Mouse (Mus musculus): ENCODE results near the gene Tmem184b. TPM values are rescaled to one million over a fixed set of nuclear protein-coding genes. Genes with fewer than 3 reads are reported as not detected.

The Tmem184b gene
- total RNA-seq, 2 experiments from 2014 or later, result 67.6 to 73.5 TPM

DNA sequence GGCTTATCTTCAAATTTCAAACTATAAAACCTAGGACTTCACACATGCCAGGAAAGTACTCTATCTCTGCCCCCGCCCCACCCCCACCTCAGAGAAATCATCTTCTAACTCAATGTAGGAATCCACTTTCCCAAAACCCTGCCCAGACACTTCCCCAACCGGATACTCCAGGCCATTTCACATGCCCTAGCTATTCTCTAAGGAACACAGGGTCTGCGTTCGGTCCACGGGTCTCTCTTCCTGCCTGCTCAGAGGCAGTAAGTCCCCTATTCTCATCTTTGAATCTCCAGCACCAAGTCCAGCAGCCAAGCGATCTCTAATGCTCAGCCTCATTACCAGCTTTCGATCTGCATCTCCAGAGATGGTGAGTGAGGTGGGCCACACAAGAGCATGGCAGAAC is 23.7 kb downstream of the Tmem184b start:
- DNase-seq (ENCODE audit: low spot score in 2 of 2), result no peak
- intact Hi-C loops (cut with DNase I), result loop anchor here (5.0 kb wide), 1 partner anchor 88 kb away; no protein-coding TSS in a partner anchor

- DNase-seq (ENCODE audit: low spot score in 2 of 2), result no peak
- intact Hi-C loops (cut with DNase I), result no loop called here
Observed at GRCm38 (mm10) chr15:79378608-79379007, 24.8 kb downstream of the Tmem184b start.

GRCm38 (mm10) chr15:79377681-79378080 is 25.7 kb downstream of the Tmem184b start:
- intact Hi-C loops (cut with DNase I), result no loop called here
- no peak for DNase-seq (ENCODE audit: low spot score in 2 of 2)

GRCm38 (mm10) chr15:79374760-79375159 is 28.6 kb downstream of the Tmem184b start:
- DNase-seq (ENCODE audit: low spot score in 2 of 2), result no peak
- intact Hi-C loops (cut with DNase I), result no loop called here

DNA sequence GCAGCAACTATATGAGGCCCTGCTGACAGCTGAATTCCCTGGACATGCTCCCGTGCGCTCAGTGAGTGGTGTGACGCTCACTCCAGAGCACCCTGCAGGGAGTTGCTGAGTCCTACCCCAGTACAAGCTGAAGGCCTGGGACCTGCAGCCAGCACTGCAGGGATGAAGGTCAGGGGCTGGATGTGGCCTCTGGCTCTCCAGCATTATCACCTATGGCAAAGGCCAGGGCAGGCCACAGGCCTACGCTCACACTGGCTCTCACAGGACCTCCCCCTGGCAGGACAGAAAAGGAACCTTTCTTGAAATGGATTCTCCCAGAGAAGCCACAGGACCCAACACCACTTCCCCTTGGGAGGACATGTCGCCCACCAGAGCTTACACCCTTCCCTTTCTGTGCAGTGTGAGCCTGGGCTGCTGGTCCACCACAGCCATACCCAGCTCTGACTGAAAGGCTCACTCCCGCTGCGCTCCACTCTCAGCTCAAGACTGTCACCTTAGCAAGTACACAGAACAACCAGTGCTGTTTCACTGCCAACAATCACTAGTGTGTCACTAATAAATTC is 33.0 kb downstream of the Tmem184b start:
- intact Hi-C loops (cut with DNase I), result no loop called here
- DNase-seq (ENCODE audit: low spot score in 2 of 2), result no peak

GRCm38 (mm10) chr15:79369452-79370280 is 33.7 kb downstream of the Tmem184b start:
- DNase-seq (ENCODE audit: low spot score in 2 of 2), result no peak
- intact Hi-C loops (cut with DNase I), result no loop called here

- intact Hi-C loops (cut with DNase I), result no loop called here
Observed at GRCm38 (mm10) chr15:79368861-79369440, 34.4 kb downstream of the Tmem184b start.

DNA sequence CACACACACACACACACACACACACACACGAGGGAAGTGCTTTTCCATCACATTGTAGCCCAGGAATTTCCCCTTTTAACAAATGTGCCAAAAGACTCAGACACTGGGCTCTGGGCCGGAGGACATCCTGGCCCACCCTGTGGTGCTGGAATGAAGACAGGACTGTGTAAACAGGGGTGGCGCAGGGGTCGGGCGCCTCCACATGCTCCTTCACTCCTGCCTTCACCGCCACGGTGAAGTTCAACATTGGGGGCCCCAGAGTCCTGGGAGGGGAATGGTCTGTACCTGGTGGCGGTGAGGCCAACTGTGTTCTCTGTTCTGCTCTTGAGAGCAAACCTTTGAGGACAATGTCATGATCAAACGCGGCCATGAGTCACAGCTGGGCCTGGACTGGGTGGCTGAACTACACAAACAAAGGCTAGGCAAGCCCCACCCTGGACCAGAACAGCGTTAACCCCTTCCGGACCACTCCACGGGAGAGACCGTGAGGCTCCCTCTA is 35.0 kb downstream of the Tmem184b start:
- DNase-seq (ENCODE audit: low spot score in 2 of 2), result no peak
- intact Hi-C loops (cut with DNase I), result no loop called here

More at GRCm38 (mm10) chr15:79368861-79369440, 34.4 kb downstream of the Tmem184b start:
- DNase-seq (ENCODE audit: low spot score in 2 of 2), result no peak

DNA sequence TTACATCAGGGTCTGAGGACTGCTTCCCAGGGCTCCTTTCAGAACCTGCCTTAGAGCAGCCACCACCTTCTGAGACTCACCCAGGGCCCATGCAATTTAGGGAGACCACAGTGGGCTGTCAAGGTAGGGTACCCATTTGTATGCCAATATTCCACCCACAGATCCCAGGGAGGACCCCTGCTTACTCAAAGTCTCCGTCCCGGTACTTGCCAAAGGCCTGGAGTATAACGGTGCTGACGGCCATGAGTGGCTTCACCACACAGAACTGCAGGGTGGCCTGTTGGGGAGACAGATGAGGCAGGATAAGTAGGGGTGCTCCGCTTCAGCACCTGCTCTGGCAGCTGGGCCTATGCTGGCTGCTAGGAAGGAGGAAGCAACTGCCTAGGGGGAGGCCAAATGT is 37.0 kb downstream of the Tmem184b start:
- intact Hi-C loops (cut with DNase I), result no loop called here
- DNase-seq (ENCODE audit: low spot score in 2 of 2), result no peak

DNA sequence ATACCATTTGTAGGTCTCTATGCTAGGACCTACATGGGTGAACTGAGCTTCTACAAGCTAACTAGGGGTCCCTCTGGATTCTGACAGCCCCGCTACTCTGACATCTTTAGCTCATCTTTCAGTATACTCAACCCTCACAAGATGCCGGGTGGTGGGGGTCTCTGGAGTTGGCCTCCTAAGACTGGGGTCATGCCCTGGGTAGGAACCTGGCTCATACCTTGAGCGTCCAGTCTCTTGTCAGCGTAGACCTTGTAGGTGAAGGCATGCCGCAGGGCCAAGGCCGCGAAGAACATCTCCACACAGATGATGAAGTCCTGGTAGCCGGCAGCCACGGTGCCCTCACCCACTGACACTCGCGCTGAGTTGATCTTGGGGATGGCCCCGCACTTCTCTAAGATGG is 38.3 kb downstream of the Tmem184b start:
- intact Hi-C loops (cut with DNase I), result no loop called here
- DNase-seq (ENCODE audit: low spot score in 2 of 2), result no peak

GRCm38 (mm10) chr15:79364120-79364519 is 39.2 kb downstream of the Tmem184b start:
- intact Hi-C loops (cut with DNase I), result no loop called here
- no peak for DNase-seq (ENCODE audit: low spot score in 2 of 2)

- no peak for DNase-seq (ENCODE audit: low spot score in 2 of 2)
- intact Hi-C loops (cut with DNase I), result no loop called here
Observed at GRCm38 (mm10) chr15:79361023-79361422, 42.3 kb downstream of the Tmem184b start.

GRCm38 (mm10) chr15:79360371-79360770 is 43.0 kb downstream of the Tmem184b start:
- no peak for DNase-seq (ENCODE audit: low spot score in 2 of 2)
- intact Hi-C loops (cut with DNase I), result no loop called here

DNA sequence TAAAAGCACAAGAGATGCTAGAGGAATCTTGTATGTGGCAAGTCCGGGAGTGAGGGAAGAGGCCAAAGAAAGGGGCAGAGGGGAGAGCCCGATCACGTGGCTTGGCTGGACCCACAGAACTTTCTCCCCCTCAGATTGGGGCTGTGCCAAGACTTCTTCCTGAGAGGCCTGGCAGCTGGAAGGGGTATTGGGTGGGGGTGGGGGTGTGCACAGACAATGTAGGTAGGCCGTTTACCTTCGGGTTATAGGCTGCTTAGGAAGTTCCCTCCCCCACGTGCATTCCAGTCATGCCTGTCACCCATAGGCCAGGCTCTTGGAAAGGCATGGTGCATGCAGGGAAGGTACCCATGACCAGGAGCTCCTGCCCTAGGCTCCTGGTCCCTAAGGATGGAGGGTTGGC is 43.4 kb downstream of the Tmem184b start:
- intact Hi-C loops (cut with DNase I), result no loop called here
- DNase-seq (ENCODE audit: low spot score in 2 of 2), result no peak

DNA sequence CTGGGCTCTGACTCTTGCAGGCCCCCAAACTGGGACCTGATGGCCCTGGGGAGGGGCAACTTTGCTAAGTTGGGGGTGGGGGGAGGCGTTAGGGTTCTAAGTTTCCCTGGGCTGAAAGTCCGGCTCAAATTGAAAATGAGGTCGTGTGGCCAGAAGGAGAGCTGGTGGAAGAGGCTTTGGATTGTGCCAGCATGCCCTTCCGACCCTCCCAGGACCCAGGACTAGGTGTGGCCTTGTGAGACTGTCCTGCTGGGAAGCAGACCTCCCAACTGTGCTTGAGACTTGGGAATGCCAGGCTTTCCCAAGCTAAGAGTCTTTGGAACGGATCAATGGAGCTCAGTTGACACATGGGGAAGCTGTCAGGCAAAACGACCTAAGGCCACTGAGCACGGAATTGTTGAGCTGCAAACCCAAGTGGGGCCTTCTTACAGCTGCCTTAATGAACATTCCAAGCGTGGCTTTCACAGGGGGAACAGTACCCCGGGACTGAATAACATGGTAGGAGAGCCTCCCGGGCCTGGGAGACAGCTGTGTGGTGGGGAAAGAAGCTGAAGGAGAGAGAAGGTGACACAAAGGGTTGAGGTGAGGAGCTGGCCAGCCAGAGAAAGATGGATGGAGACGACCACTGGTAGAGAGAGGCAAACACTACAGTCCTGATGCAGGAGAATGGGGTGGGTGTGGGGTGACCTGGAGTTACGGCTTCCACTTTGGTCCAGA is 45.2 kb downstream of the Tmem184b start:
- intact Hi-C loops (cut with DNase I), result no loop called here
- no peak for DNase-seq (ENCODE audit: low spot score in 2 of 2)

GRCm38 (mm10) chr15:79357036-79357911 is 46.1 kb downstream of the Tmem184b start:
- DNase-seq (ENCODE audit: low spot score in 2 of 2), result peak; percentile 52 to 66
- intact Hi-C loops (cut with DNase I), result no loop called here

DNA sequence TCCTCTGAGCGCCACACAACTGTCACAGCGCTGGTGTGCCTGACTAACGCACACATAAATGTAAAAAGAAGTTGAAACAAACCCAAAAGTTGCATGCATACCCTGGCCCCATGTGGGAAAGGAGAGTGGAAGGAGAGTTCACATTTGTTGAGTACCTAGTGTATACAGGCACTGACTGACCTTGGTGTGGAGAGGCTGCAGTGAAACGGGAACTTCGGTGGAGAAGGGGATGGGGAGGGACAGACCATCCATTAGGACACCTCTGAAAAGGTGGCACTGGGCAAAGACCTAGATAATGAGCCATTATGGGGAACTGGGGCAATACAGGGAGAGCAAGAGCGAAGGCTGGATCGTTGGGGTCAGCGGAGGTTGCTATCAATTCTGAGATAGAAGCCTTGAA is 46.9 kb downstream of the Tmem184b start:
- no peak for DNase-seq (ENCODE audit: low spot score in 2 of 2)
- intact Hi-C loops (cut with DNase I), result no loop called here

DNA sequence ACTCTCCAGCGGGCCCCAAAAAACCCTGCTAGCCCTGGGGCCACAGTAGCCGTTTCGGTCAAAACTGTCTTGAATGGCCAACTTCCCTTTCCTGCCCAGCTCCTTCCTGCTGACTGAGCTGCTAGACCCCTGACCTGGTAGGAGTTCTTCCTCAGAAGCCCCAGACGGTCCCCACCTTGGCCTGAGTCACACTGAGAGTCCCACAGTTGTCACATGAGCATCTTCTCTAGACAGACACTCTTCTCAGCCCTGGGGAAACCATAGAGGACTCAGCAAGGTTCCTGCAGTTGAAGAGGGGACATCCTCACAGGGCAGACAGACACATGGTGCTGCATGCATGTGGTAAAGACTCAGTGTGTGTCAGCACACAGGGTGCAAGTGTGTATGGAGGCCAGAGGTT is 48.8 kb downstream of the Tmem184b start:
- DNase-seq (ENCODE audit: low spot score in 2 of 2), result no peak
- intact Hi-C loops (cut with DNase I), result no loop called here

- intact Hi-C loops (cut with DNase I), result no loop called here
- no peak for DNase-seq (ENCODE audit: low spot score in 2 of 2)
Observed at GRCm38 (mm10) chr15:79353690-79354305, 49.6 kb downstream of the Tmem184b start.
